Mouse (Mus musculus) gastrocnemius, postnatal 25 days (tissue): Measurements from ENCODE around the gene Dpf3. TPM values are rescaled to one million over a fixed set of nuclear protein-coding genes. Genes with fewer than 3 reads are reported as not detected.
A peak's percentile ranks its signal among the peaks of the same experiment; 100 is the strongest.

Experiments used
- DNase-seq: peaks from one replicate; pipeline ENCODE4 v3.0.0; 2022
- total RNA-seq, 2 experiments: library from RNA; stranded (reverse); gene quantifications; 1 replicate in 1 of 2; 2 replicates in 1 of 2; pipeline ENCODE4 v1.2.3; 2021

Dpf3 gene
- total RNA-seq, 2 experiments from 2014 or later: 17.9 to 22.5 TPM

DNA sequence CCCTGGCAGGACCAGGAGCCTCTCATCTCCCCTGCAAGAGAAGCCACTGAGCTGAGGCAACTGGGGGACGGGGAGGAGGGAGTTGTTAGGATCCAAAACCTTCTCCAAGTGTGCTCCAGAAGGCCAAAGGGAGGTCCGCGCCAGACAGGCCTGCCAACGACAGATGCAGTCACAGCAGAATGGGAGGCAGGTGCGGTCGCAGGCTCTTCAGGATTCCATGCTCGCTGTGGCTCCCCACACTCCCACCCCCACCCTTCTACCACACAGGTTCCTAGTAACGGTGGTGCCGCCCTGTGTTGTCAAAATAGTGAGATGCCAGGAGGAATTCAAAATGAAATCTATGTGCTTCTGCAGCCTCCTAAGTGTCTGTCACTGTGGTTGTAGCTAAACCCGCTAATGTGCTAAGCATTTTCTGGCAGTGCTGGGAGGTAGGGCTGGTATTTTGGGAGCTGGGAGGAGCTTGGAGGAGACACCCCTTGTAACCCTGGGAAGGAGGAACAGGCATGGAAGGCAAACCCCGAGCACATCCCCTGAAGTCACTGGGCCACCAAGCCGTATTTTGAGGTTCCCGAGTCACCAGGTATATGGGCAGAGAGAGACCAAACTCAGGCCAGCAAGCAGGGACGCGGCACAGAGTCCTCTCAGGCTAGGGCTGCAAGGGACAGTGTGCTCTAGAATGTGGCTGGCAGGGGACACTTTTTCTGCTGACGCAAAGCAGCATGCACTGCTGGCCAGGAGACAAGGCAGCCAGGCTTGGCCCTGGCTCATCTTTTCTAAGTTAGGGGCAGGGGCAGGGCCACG is 75.6 kb downstream of the Dpf3 start:
- peak; percentile 86 for DNase-seq

- DNase-seq: no peak
Measured at GRCm38 (mm10) chr12:83411032-83411431, 76.5 kb downstream of the Dpf3 start.

GRCm38 (mm10) chr12:83405374-83406125 is 82.0 kb downstream of the Dpf3 start:
- no peak for DNase-seq

- no peak for DNase-seq
Measured at GRCm38 (mm10) chr12:83402270-83402669, 85.2 kb downstream of the Dpf3 start.

DNA sequence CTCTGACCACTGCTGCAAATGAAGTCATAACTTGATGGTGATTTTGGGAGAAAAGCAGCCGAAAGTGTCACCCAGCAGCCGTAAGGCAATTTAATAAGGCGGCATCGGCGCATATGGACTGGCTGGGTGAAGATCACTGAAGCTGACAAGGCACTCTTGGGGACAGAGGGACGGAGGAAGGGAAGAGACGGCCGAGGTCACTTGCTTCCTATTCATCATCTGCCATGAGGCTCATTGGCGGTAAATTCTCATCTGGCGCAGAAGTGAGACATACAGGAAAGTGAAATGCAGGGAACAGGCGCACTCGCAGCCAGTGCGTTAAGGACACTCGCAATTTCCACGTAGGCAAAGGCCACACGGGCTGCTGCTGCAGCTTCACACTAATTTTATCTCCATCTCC is 95.5 kb downstream of the Dpf3 start:
- DNase-seq: no peak

- no peak for DNase-seq
Measured at GRCm38 (mm10) chr12:83387554-83387953, 100.0 kb downstream of the Dpf3 start.

GRCm38 (mm10) chr12:83381072-83381471 is 106.4 kb downstream of the Dpf3 start:
- no peak for DNase-seq

DNA sequence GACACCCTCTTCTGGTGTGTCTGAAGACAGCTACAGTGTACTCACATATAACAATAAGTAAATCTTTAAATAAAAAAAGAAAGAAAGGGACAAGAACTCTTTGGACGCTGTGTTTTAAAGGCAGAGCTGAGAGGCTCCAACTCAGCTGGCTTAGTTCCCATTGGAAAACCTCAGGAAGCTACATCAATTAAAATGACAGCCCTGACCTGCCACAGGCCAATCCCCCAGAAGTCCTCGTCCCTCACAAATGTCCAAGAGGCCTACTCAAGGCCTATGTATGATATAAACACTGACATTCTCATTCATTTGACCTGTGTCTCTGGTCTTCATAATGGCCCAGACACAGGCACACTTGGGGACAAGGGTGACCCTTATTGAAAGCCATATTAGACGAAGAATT is 107.5 kb downstream of the Dpf3 start:
- no peak for DNase-seq

- DNase-seq: no peak
Measured at GRCm38 (mm10) chr12:83375015-83375831, 112.3 kb downstream of the Dpf3 start.

GRCm38 (mm10) chr12:83373081-83373480 is 114.4 kb downstream of the Dpf3 start:
- no peak for DNase-seq

DNA sequence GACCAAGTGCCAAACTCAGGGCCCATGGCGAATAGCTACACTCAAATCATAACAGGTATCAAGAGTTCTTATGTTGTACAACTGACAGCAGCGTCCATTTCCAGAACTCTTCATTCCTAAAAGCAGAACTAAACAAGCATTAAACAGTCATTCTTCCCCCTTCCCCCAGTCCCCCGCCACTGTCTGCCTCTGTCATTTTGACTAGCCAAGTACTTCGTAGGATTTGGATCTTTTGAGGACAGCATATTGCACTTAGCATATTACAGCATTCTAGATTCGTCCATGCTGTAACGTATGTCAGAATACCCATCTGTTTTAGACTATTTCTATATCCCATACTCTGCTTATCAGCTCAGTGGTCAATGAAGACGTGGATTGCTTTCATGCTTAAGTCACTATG is 115.2 kb downstream of the Dpf3 start:
- DNase-seq: no peak

DNA sequence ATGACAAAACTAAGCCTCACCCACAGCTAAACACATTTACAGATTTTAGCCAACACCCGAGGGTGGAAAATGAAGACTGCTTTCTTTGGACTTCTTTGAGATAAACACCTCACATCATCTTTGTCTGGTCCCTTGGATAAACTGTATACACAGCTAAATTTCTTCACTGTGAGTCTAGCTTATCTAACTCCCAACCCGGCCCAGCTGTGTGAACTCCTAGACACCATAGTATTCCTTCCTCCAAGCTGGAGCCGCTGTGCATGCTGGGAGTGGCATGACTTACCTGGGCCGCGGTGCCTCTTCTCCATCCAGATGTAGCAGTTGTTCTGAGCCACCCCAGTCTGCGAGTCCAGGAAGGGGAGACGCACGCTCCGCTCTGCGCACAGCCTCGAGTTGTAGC is 117.3 kb downstream of the Dpf3 start:
- no peak for DNase-seq

- no peak for DNase-seq
Measured at GRCm38 (mm10) chr12:83369416-83369815, 118.1 kb downstream of the Dpf3 start.

GRCm38 (mm10) chr12:83367486-83367885 is 120.0 kb downstream of the Dpf3 start:
- no peak for DNase-seq

GRCm38 (mm10) chr12:83364771-83365170 is 122.7 kb downstream of the Dpf3 start:
- no peak for DNase-seq

DNA sequence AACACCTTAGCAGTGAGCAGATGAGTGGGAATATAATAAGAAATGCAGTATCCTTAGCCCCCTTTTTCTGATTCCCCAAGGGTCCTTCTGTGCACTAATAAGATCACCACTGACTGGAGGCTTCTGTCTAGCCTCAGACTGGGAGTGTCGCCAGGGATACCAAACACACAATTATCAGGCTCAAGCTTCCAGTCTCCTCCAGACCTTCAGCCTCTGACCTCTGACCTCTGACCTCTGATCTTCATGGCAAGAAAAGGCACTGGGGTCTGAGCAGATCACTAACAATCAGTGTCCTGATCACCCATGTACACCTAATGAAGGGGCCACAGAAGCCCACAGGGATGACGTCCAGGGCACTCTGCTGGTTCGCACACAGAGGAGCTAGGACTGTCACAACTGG is 125.7 kb downstream of the Dpf3 start:
- DNase-seq: no peak

DNA sequence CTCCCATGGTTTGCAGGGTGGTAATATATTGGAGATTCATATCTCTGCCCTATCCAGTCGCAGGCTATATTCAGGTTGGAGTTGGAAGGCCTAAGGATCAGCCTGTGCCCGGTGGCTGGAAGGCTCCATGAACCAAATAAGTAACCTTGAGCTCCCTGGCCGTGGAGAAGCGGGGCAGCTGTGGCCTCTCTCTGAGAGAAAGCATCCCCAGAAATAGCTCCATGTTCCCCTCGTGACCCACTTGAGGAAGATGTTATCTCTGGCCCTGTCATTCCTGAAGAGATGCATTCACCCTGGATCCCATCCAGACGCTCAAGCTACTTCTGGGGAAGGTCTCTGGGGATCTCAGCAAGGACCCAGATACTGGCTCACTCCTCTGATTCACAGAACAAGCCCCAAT is 134.9 kb downstream of the Dpf3 start:
- DNase-seq: peak; percentile 66

DNA sequence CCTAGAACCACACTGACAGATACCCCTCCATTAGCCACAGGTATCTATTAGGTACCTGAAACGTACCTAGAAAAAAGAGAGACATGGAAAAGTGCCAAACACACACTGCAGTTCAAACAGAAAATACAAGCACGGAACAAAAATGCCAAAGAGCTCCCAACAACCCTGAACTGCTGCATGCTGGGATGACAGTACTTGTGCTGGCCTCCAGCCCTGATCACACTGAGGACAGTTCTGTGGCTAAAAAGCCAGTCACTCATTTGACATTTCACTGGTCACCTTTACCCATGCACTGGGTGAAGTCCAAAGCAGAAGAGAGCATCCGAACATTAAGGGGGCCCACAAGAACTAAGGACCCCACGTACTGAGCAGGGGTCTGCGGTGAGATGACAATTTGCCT is 137.8 kb downstream of the Dpf3 start:
- DNase-seq: no peak

DNA sequence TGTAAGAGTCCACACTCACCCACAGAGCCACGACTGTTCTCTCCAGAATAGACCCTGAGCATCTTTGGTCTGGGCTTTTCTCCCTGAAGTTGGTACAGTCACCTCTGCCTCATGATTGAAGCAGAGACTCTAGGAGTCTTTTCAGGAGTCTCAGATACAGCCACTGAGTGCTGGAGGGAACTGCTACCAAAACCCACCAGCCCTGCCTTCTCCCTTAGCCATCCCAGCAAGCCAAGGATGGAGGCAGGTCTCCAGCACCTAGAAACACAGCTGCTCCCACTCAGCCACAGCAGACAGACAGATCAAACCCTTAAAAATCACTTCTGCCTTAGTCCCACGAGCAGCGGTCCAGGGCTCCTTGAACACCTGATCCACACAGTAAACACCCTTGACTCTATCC is 139.3 kb downstream of the Dpf3 start:
- no peak for DNase-seq

DNA sequence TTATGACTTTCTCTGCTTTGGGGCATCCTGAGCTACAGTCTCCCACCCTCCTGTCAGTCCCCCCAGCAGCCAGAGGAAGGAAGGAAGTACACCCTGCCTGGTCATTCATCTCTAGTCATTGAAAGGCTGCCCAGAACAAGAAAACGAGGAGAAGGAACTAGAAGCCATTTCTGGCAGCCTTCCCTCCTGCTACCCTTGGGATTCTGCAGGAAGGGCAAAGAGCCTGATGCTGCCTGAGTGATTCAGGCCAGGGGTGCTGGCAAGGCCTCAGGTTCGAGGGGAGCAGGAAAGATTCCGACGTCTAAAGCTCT is 144.7 kb downstream of the Dpf3 start:
- no peak for DNase-seq

- no peak for DNase-seq
Measured at GRCm38 (mm10) chr12:83342035-83342874, 145.3 kb downstream of the Dpf3 start.

DNA sequence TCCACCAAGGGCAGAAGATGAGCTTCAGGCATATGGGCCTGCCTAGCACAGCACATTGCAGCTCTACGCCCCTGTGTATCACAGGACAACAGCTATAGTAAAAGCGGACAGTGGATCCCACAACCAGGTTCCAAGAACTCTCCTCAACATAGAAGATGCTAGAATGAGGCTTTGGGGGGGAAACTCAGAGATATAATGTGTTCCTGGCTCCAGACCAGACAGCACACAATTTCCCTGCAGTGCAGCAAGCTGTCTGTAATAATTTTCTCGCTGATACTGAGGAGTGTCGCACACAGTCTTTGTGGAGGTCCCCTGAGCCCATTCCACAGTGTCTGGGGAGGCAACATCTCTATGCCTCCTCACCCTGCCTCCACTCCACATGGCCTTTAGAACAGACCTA is 146.6 kb downstream of the Dpf3 start:
- DNase-seq: no peak
